Mouse (Mus musculus): ENCODE data around the gene Mb. TPM values are rescaled to one million over a fixed set of nuclear protein-coding genes. Genes with fewer than 3 reads are reported as not detected.

The Mb gene
- polyA plus RNA-seq (2014; fragmentation: Nextera tagmentation; extraction: Ambion mirVana): 0.35 and 0.65 TPM in 2 replicates

GRCm38 (mm10) chr15:77050570-77050969 is at the start of gene Mb:
Gene Mb, minus strand, starts transcription at chr15:77050670.
- no peaks in the 10 kb centered on the region for H3K27me3 ChIP-seq (replicated peaks; ENCODE audit: control insufficient read depth, insufficient read depth, low read length)
- H3K4me3 ChIP-seq (ENCODE audit: low read depth, low read length): no peak within 1 kb of the TSS
- no peak within 1 kb of the TSS for H3K27ac ChIP-seq (ENCODE audit: low read depth)
- H3K9ac ChIP-seq (ENCODE audit: low read length): no peak within 1 kb of the TSS
- 88% methylated on average over 10 of the region's 10 CpGs for WGBS
- DNase-seq (ENCODE audit: low spot score): no peak
- no peaks in the 10 kb centered on the region for H3K36me3 ChIP-seq (ENCODE audit: control insufficient read depth, insufficient read depth, low read length)
- H3K9me3 ChIP-seq (ENCODE audit: control insufficient read depth, low read length): no peaks in the 10 kb centered on the region
- no peak for ATAC-seq (replicated peaks; ENCODE audit: low FRiP score, low TSS enrichment, low read depth)
- peaks cover 4% of the 10 kb centered on the region; the same call in 1 of the 2 replicates for H3K4me1 ChIP-seq (replicated peaks; ENCODE audit: control insufficient read depth, insufficient read depth, low read length)
- no peak within 1 kb of the TSS for H3K4me2 ChIP-seq (ENCODE audit: low read length)

GRCm38 (mm10) chr15:77099756-77100155 is 49.3 kb upstream of the Mb start:
- H3K4me3 ChIP-seq (ENCODE audit: low read depth, low read length): no peak overlapping the region
- H3K9ac ChIP-seq (ENCODE audit: low read length): no peak overlapping the region
- peaks cover 59% of the 10 kb centered on the region for H3K36me3 ChIP-seq (ENCODE audit: control insufficient read depth, insufficient read depth, low read length)
- peaks cover 8% of the 10 kb centered on the region; the same call in 1 of the 2 replicates for H3K4me1 ChIP-seq (replicated peaks; ENCODE audit: control insufficient read depth, insufficient read depth, low read length)
- H3K4me2 ChIP-seq (ENCODE audit: low read length): no peak overlapping the region
- no peak overlapping the region for H3K27ac ChIP-seq (ENCODE audit: low read depth)
- H3K9me3 ChIP-seq (ENCODE audit: control insufficient read depth, low read length): no peaks in the 10 kb centered on the region
- ATAC-seq (replicated peaks; ENCODE audit: low FRiP score, low TSS enrichment, low read depth) (no peak), DNase-seq (ENCODE audit: low spot score) (no peak)
- no peaks in the 10 kb centered on the region for H3K27me3 ChIP-seq (replicated peaks; ENCODE audit: control insufficient read depth, insufficient read depth, low read length)
- 68% methylated on average over 3 of the region's 3 CpGs for whole genome bisulfite sequencing

GRCm38 (mm10) chr15:77097358-77097757 is 46.9 kb upstream of the Mb start:
- no peak overlapping the region for H3K4me2 ChIP-seq (ENCODE audit: low read length)
- no peaks in the 10 kb centered on the region for H3K9me3 ChIP-seq (ENCODE audit: control insufficient read depth, low read length)
- H3K9ac ChIP-seq (ENCODE audit: low read length): no peak overlapping the region
- H3K27me3 ChIP-seq (replicated peaks; ENCODE audit: control insufficient read depth, insufficient read depth, low read length): no peaks in the 10 kb centered on the region
- peaks cover 76% of the 10 kb centered on the region for H3K36me3 ChIP-seq (ENCODE audit: control insufficient read depth, insufficient read depth, low read length)
- ATAC-seq (replicated peaks; ENCODE audit: low FRiP score, low TSS enrichment, low read depth) (no peak), DNase-seq (ENCODE audit: low spot score) (no peak)
- WGBS: 88% methylated on average over 6 of the region's 6 CpGs
- no peak overlapping the region for H3K27ac ChIP-seq (ENCODE audit: low read depth)
- H3K4me3 ChIP-seq (ENCODE audit: low read depth, low read length): no peak overlapping the region
- H3K4me1 ChIP-seq (replicated peaks; ENCODE audit: control insufficient read depth, insufficient read depth, low read length): no peaks in the 10 kb centered on the region

GRCm38 (mm10) chr15:77095216-77095615 is 44.7 kb upstream of the Mb start:
- H3K4me1 ChIP-seq (replicated peaks; ENCODE audit: control insufficient read depth, insufficient read depth, low read length): no peaks in the 10 kb centered on the region
- ATAC-seq (replicated peaks; ENCODE audit: low FRiP score, low TSS enrichment, low read depth): no peak
- no peaks in the 10 kb centered on the region for H3K9me3 ChIP-seq (ENCODE audit: control insufficient read depth, low read length)
- DNase-seq (ENCODE audit: low spot score): no peak
- H3K9ac ChIP-seq (ENCODE audit: low read length): no peak overlapping the region
- H3K4me2 ChIP-seq (ENCODE audit: low read length): no peak overlapping the region
- H3K36me3 ChIP-seq (ENCODE audit: control insufficient read depth, insufficient read depth, low read length): peaks cover 77% of the 10 kb centered on the region
- H3K4me3 ChIP-seq (ENCODE audit: low read depth, low read length): no peak overlapping the region
- no peaks in the 10 kb centered on the region for H3K27me3 ChIP-seq (replicated peaks; ENCODE audit: control insufficient read depth, insufficient read depth, low read length)
- WGBS: 90% methylated on average over 1 of the region's 1 CpGs
- H3K27ac ChIP-seq (ENCODE audit: low read depth): no peak overlapping the region

GRCm38 (mm10) chr15:77094431-77094830 is 44.0 kb upstream of the Mb start:
- peaks cover 79% of the 10 kb centered on the region for H3K36me3 ChIP-seq (ENCODE audit: control insufficient read depth, insufficient read depth, low read length)
- no peaks in the 10 kb centered on the region for H3K27me3 ChIP-seq (replicated peaks; ENCODE audit: control insufficient read depth, insufficient read depth, low read length)
- H3K4me2 ChIP-seq (ENCODE audit: low read length): no peak overlapping the region
- no peaks in the 10 kb centered on the region for H3K4me1 ChIP-seq (replicated peaks; ENCODE audit: control insufficient read depth, insufficient read depth, low read length)
- ATAC-seq (replicated peaks; ENCODE audit: low FRiP score, low TSS enrichment, low read depth) (no peak), DNase-seq (ENCODE audit: low spot score) (no peak)
- H3K9me3 ChIP-seq (ENCODE audit: control insufficient read depth, low read length): no peaks in the 10 kb centered on the region
- no peak overlapping the region for H3K4me3 ChIP-seq (ENCODE audit: low read depth, low read length)
- H3K9ac ChIP-seq (ENCODE audit: low read length): no peak overlapping the region
- 90% methylated on average over 13 of the region's 13 CpGs for WGBS
- H3K27ac ChIP-seq (ENCODE audit: low read depth): no peak overlapping the region

GRCm38 (mm10) chr15:77091394-77091793 is 40.9 kb upstream of the Mb start:
- Histone ChIP-seq H3K9me3 (ENCODE audit: control insufficient read depth, low read length) (no peaks in the 10 kb centered on the region), H3K27ac (ENCODE audit: low read depth) (no peak overlapping the region), H3K36me3 (ENCODE audit: control insufficient read depth, insufficient read depth, low read length) (peaks cover 74% of the 10 kb centered on the region), H3K27me3 (replicated peaks; ENCODE audit: control insufficient read depth, insufficient read depth, low read length) (no peaks in the 10 kb centered on the region), H3K4me2 (ENCODE audit: low read length) (no peak overlapping the region), H3K9ac (ENCODE audit: low read length) (no peak overlapping the region), H3K4me1 (replicated peaks; ENCODE audit: control insufficient read depth, insufficient read depth, low read length) (no peaks in the 10 kb centered on the region), H3K4me3 (ENCODE audit: low read depth, low read length) (no peak overlapping the region)
- WGBS: 88% methylated on average over 4 of the region's 4 CpGs
- no peak for DNase-seq (ENCODE audit: low spot score)
- ATAC-seq (replicated peaks; ENCODE audit: low FRiP score, low TSS enrichment, low read depth): no peak

GRCm38 (mm10) chr15:77090531-77090930 is 40.1 kb upstream of the Mb start:
- H3K9me3 ChIP-seq (ENCODE audit: control insufficient read depth, low read length): no peaks in the 10 kb centered on the region
- DNase-seq (ENCODE audit: low spot score) (no peak), ATAC-seq (replicated peaks; ENCODE audit: low FRiP score, low TSS enrichment, low read depth) (no peak)
- H3K27ac ChIP-seq (ENCODE audit: low read depth): no peak overlapping the region
- 90% methylated on average over 5 of the region's 5 CpGs for WGBS
- H3K27me3 ChIP-seq (replicated peaks; ENCODE audit: control insufficient read depth, insufficient read depth, low read length): no peaks in the 10 kb centered on the region
- H3K9ac ChIP-seq (ENCODE audit: low read length): no peak overlapping the region
- no peaks in the 10 kb centered on the region for H3K4me1 ChIP-seq (replicated peaks; ENCODE audit: control insufficient read depth, insufficient read depth, low read length)
- no peak overlapping the region for H3K4me2 ChIP-seq (ENCODE audit: low read length)
- peaks cover 70% of the 10 kb centered on the region for H3K36me3 ChIP-seq (ENCODE audit: control insufficient read depth, insufficient read depth, low read length)
- H3K4me3 ChIP-seq (ENCODE audit: low read depth, low read length): no peak overlapping the region

GRCm38 (mm10) chr15:77089249-77089648 is 38.8 kb upstream of the Mb start:
- H3K27me3 ChIP-seq (replicated peaks; ENCODE audit: control insufficient read depth, insufficient read depth, low read length): no peaks in the 10 kb centered on the region
- H3K4me2 ChIP-seq (ENCODE audit: low read length): no peak overlapping the region
- ATAC-seq (replicated peaks; ENCODE audit: low FRiP score, low TSS enrichment, low read depth) (no peak), DNase-seq (ENCODE audit: low spot score) (no peak)
- H3K27ac ChIP-seq (ENCODE audit: low read depth): no peak overlapping the region
- no peak overlapping the region for H3K4me3 ChIP-seq (ENCODE audit: low read depth, low read length)
- no peaks in the 10 kb centered on the region for H3K9me3 ChIP-seq (ENCODE audit: control insufficient read depth, low read length)
- no peaks in the 10 kb centered on the region for H3K4me1 ChIP-seq (replicated peaks; ENCODE audit: control insufficient read depth, insufficient read depth, low read length)
- H3K9ac ChIP-seq (ENCODE audit: low read length): no peak overlapping the region
- WGBS: 74% methylated on average over 11 of the region's 11 CpGs
- H3K36me3 ChIP-seq (ENCODE audit: control insufficient read depth, insufficient read depth, low read length): peaks cover 72% of the 10 kb centered on the region

- Histone ChIP-seq H3K4me2 (ENCODE audit: low read length) (no peak overlapping the region), H3K9me3 (ENCODE audit: control insufficient read depth, low read length) (no peaks in the 10 kb centered on the region), H3K36me3 (ENCODE audit: control insufficient read depth, insufficient read depth, low read length) (peaks cover 77% of the 10 kb centered on the region), H3K27me3 (replicated peaks; ENCODE audit: control insufficient read depth, insufficient read depth, low read length) (no peaks in the 10 kb centered on the region), H3K4me3 (ENCODE audit: low read depth, low read length) (no peak overlapping the region), H3K4me1 (replicated peaks; ENCODE audit: control insufficient read depth, insufficient read depth, low read length) (no peaks in the 10 kb centered on the region), H3K9ac (ENCODE audit: low read length) (no peak overlapping the region), H3K27ac (ENCODE audit: low read depth) (no peak overlapping the region)
- 84% methylated on average over 1 of the region's 1 CpGs for WGBS
- ATAC-seq (replicated peaks; ENCODE audit: low FRiP score, low TSS enrichment, low read depth) (no peak), DNase-seq (ENCODE audit: low spot score) (no peak)
Observed at GRCm38 (mm10) chr15:77086488-77086887, 36.0 kb upstream of the Mb start.
